Mouse (Mus musculus) forebrain, embryonic 14.5 days (tissue): ENCODE data around the gene Nelfe. TPM values are rescaled to one million over a fixed set of nuclear protein-coding genes. Genes with fewer than 3 reads are reported as not detected.
A peak's percentile ranks its signal among the peaks of the same experiment; 100 is the strongest.

Experiments used
- ATAC-seq: fragments of 200-750 bp; cut with Nextera tagmentation; 2 replicates; pipeline ENCODE4 v1.8.0; 2017; ENCODE audit warnings: mild to moderate bottlenecking, moderate library complexity
- DNase-seq: peaks from one replicate; pipeline ENCODE4 v3.0.0-alpha.2; 2015; ENCODE audit warnings: low spot score
- H3K27ac ChIP-seq: fragments of 300-500 bp; sonication (generic); 2 replicates; pipeline ENCODE4 v1.5.1; 2014; ENCODE audit warnings: low read depth, mild to moderate bottlenecking, control low read depth, low read length, moderate library complexity
- H3K27me3 ChIP-seq: fragments of 300-500 bp; sonication (generic); replicated peaks from 2 replicates; pipeline ENCODE4 v1.6.1; 2014; ENCODE audit warnings: low read length, control low read depth, mixed read lengths; ENCODE audit not compliant: control insufficient read depth, insufficient read depth
- H3K36me3 ChIP-seq: fragments of 300-500 bp; sonication (generic); 2 replicates; pipeline ENCODE4 v1.6.1; 2014; ENCODE audit warnings: low read length, control low read depth; ENCODE audit not compliant: control insufficient read depth, insufficient read depth
- H3K4me1 ChIP-seq: fragments of 300-500 bp; sonication (generic); 2 replicates; pipeline ENCODE4 v1.6.1; 2014; ENCODE audit warnings: antibody characterized with exemption, low read length, control low read depth; ENCODE audit not compliant: control insufficient read depth, insufficient read depth
- H3K4me2 ChIP-seq: fragments of 300-500 bp; sonication (generic); 2 replicates; pipeline ENCODE4 v1.6.1; 2014; ENCODE audit warnings: mild to moderate bottlenecking, control low read depth, low read length
- H3K4me3 ChIP-seq: fragments of 300-500 bp; sonication (generic); 2 replicates; pipeline ENCODE4 v1.5.1; 2014; ENCODE audit warnings: low read depth, low read length, control low read depth
- H3K9ac ChIP-seq: fragments of 300-500 bp; sonication (generic); 2 replicates; pipeline ENCODE4 v1.6.1; 2014; ENCODE audit warnings: mild to moderate bottlenecking, low read length, control low read depth, moderate library complexity
- H3K9me3 ChIP-seq: fragments of 300-500 bp; sonication (generic); replicated peaks from 2 replicates; pipeline ENCODE4 v1.6.1; 2016; ENCODE audit warnings: low read length, control low read depth, mixed read lengths; ENCODE audit not compliant: control insufficient read depth
- WGBS: fragments of 180-500 bp; shearing (Covaris S2); extraction: QIAGEN DNeasy Blood & Tissue Kit; methylation state at CpG from one replicate; pipeline ENCODE4 v1.1.7; 2014; 5-methylcytosine and 5-hydroxymethylcytosine counted together
- polyA plus RNA-seq: library from polyadenylated mRNA; unstranded; fragments of >200 nt; fragmentation: Nextera tagmentation; extraction: Ambion mirVana; gene quantifications from 2 replicates; pipeline ENCODE4 v1.2.1, GENCODE M21; 2014

Nelfe gene
- polyA plus RNA-seq, 1 experiment from 2014 or later, result 82.9 TPM

DNA sequence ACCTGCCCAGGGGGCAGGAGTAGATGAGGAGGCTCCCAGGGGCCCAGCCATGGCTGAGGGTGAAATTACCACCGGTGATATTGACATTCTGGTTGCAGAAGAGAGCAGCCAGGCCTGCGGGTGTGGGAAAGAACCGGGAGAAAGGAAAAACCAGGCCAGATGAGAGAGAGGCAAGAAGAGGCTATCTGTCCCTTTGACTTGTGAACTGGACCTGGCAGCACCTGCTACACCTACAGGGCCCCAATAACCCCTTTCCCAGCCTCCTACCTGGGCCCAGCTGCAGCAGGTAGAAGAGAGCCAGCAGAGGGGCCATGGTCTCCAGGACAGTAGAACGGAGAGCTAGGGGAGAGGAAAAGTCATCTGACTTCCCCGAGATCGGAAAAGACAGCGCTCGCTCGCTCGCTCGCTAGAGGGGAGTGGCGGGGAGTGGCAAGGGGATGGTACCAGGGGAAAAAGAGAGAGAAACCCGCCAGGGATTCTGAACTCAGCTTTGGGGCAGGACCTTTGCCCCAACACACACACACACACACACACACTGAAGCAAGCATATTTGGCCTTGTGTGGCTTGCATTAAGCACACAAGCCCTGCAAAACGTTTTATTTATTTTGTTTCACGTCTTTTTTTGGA is 31.6 kb downstream of the Nelfe start, which contains the start of gene Gm20547:
Gene Gm20547 (minus strand): TSS at position 360 of the 628 bp plus-strand sequence.
- DNase-seq (no peak), ATAC-seq (no peak)
- H3K4me1 ChIP-seq, result no peaks in the 10 kb centered on the region
- H3K36me3 ChIP-seq, result no peaks in the 10 kb centered on the region
- no peaks in the 10 kb centered on the region for H3K9me3 ChIP-seq
- WGBS, result 6% methylated on average over 15 of the region's 15 CpGs
- no peak within 1 kb of the TSS for H3K4me2 ChIP-seq
- no peak within 1 kb of the TSS for H3K27ac ChIP-seq
- H3K27me3 ChIP-seq, result 0 out of 2 replicates have a peak, but pooled peaks cover 3% of the 10 kb centered on the region
- H3K9ac ChIP-seq, result 0 out of 2 replicates have a peak within 1 kb of the TSS, but pooled peaks have one; percentile 25
- no peak within 1 kb of the TSS for H3K4me3 ChIP-seq

DNA sequence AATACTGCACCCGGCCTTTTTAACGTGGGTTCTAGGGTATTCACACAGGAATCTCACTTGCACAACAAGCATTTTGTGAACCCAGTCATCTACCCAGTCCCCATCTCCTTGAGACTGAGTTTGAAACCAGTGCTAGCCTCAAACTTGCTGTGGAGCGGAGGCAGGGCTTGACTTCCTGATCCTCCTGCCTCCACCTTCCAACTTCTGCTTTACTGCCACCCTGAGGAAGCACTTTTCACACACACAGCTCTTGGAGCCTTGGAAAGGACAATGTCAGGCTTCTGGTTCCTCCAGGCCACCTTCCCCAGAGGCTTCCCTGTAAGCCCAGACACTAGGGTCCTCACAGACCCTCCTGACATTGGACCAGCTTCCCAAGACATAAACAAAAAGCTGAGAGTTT is 33.1 kb downstream of the Nelfe start:
- H3K27ac ChIP-seq, result no peak overlapping the region
- ATAC-seq (no peak), DNase-seq (no peak)
- 0 out of 2 replicates have a peak, but pooled peaks cover 3% of the 10 kb centered on the region for H3K27me3 ChIP-seq
- H3K36me3 ChIP-seq, result no peaks in the 10 kb centered on the region
- H3K4me2 ChIP-seq, result no peak overlapping the region
- no peak overlapping the region for H3K4me3 ChIP-seq
- H3K9me3 ChIP-seq, result no peaks in the 10 kb centered on the region
- no peaks in the 10 kb centered on the region for H3K4me1 ChIP-seq
- H3K9ac ChIP-seq, result no peak overlapping the region
- WGBS, result 59% methylated on average over 3 of the region's 3 CpGs

DNA sequence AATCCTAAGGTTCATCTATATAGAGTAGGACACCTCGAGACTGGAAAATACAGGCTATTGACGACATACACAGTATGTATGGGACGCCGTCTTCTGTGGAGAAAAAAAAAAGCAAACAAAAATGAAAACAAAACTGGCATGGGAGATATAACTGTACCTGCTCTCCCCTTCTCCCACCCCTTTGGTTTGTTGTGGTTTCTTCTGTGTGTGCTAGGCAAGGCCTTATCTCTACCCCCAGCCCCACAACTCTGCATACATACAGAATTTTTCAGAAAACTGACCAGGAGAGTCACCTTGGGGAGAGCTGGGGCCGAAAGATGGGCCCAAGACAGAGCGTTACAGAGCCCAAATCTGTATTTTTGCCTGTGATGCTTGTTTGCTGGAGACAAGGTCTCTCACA is 34.5 kb downstream of the Nelfe start:
- Histone ChIP-seq H3K27me3 (0 out of 2 replicates have a peak, but pooled peaks cover 3% of the 10 kb centered on the region), H3K4me1 (no peaks in the 10 kb centered on the region), H3K4me2 (no peak overlapping the region), H3K4me3 (no peak overlapping the region), H3K9ac (no peak overlapping the region), H3K36me3 (no peaks in the 10 kb centered on the region), H3K27ac (no peak overlapping the region), H3K9me3 (no peaks in the 10 kb centered on the region)
- DNase-seq (no peak), ATAC-seq (no peak)
- WGBS, result 85% methylated on average over 6 of the region's 6 CpGs

DNA sequence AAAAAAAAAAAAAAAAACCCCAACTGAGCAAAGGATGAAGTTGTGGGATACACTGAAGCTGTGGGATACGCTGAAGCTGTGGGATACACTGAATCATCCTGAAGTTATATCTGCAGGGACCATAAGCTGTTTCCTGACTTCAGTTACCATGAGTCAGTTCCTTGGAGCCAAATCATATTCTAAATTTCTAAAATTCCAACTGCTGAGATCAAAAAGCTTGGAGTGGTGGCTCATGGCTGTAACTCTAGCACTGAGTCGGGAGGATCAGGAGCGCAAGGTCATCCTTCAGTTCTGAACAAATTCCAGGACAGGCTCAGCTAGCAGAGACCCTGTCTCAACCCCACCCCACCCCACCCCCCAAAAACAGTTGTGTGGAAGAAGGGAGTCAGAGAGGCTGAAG is 35.4 kb downstream of the Nelfe start:
- Histone ChIP-seq H3K27me3 (0 out of 2 replicates have a peak, but pooled peaks cover 3% of the 10 kb centered on the region), H3K27ac (no peak overlapping the region), H3K4me3 (no peak overlapping the region), H3K9ac (no peak overlapping the region), H3K9me3 (no peaks in the 10 kb centered on the region), H3K4me1 (no peaks in the 10 kb centered on the region), H3K36me3 (no peaks in the 10 kb centered on the region), H3K4me2 (no peak overlapping the region)
- 88% methylated on average over 3 of the region's 3 CpGs for WGBS
- no peak for DNase-seq
- ATAC-seq, result no peak

DNA sequence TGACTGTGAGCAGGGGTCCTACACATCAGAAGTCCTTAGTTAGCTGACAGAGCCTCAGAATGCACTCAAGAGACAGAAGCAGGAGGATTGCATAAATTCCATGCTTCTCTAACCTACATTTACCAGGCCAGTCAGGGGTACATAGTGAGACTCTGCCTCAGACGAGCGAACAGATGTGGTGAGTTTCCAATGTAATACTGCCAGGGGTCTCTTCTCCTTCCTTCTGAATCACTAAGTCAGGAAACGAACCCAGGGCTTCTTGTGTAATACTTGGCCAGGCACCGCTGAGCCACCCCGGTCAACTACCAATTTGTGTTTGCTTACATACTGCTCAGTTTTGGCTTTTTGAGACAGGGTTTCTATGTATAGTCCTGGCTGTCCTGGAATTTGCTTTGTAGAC is 37.8 kb downstream of the Nelfe start:
- 86% methylated on average over 5 of the region's 5 CpGs for WGBS
- H3K4me1 ChIP-seq, result no peaks in the 10 kb centered on the region
- no peak for ATAC-seq

DNA sequence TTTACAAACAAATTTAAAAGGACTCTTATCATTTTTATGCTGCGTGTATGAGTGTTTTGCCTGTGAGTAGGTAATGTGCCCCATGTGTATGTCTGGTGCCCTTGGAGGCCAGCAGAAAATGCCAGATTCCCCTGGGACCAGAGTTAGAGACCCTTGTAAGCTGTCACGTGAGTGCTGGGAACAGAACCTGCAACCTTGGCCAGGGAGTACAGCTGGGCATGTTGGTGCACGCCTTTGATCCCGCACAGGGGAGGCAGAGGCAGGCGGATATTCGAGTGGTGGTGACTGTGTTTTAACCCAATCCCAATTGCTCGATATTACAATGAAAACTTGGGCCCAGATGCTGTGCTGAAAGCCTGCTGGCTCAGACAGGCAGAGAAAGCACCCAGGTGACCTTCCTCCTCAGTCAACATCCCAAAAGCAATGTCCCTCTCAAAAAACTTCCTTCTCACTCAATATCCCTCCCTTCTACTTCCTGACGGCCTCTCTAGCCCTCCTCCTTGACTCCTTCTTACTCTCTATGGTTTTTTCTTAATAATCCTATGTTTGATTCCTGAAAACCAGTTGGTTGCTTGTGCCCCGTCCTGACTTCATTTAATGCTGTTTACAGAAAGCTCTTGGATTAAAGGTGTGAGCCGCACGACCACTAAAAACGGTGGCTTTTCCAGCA is 40.0 kb downstream of the Nelfe start:
- DNase-seq (no peak), ATAC-seq (no peak)
- Histone ChIP-seq H3K27me3 (no peaks in the 10 kb centered on the region), H3K36me3 (no peaks in the 10 kb centered on the region), H3K9me3 (no peaks in the 10 kb centered on the region), H3K27ac (no peak overlapping the region), H3K4me1 (peaks cover 4% of the 10 kb centered on the region; the same call in 1 of the 2 replicates), H3K4me3 (no peak overlapping the region), H3K9ac (no peak overlapping the region), H3K4me2 (no peak overlapping the region)
- WGBS, result 84% methylated on average over 12 of the region's 12 CpGs

More for the DNA sequence above, 37.8 kb downstream of the Nelfe start:
- Histone ChIP-seq H3K9ac (no peak overlapping the region), H3K36me3 (no peaks in the 10 kb centered on the region), H3K27me3 (no peaks in the 10 kb centered on the region), H3K4me2 (no peak overlapping the region), H3K4me3 (no peak overlapping the region), H3K27ac (no peak overlapping the region), H3K9me3 (no peaks in the 10 kb centered on the region)
- DNase-seq, result no peak

DNA sequence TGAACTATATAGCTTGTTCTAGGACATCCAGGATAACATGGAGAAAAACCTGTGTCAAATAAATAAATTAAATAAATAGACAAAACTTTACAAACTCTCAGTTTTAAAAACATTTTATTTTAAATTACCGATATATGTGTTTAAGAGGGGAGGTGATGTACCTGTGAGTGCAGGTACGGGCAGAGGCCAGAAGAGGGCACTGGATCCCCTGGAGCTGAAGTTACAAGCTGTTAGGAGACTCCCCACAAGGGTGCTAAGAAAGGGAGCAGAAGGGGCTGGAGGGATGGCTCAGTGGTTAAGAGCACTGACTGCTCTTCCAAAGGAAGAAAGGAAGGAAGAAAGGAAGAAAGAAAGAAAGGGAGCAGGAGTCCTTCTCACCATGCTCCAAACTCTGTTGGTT is 41.2 kb downstream of the Nelfe start:
- Histone ChIP-seq H3K27me3 (no peaks in the 10 kb centered on the region), H3K4me3 (no peak overlapping the region), H3K4me2 (no peak overlapping the region), H3K4me1 (peaks cover 14% of the 10 kb centered on the region), H3K27ac (no peak overlapping the region), H3K9me3 (no peaks in the 10 kb centered on the region), H3K9ac (no peak overlapping the region), H3K36me3 (peaks cover 7% of the 10 kb centered on the region)
- ATAC-seq (no peak), DNase-seq (no peak)
- WGBS, result 96% methylated on average over 2 of the region's 2 CpGs

DNA sequence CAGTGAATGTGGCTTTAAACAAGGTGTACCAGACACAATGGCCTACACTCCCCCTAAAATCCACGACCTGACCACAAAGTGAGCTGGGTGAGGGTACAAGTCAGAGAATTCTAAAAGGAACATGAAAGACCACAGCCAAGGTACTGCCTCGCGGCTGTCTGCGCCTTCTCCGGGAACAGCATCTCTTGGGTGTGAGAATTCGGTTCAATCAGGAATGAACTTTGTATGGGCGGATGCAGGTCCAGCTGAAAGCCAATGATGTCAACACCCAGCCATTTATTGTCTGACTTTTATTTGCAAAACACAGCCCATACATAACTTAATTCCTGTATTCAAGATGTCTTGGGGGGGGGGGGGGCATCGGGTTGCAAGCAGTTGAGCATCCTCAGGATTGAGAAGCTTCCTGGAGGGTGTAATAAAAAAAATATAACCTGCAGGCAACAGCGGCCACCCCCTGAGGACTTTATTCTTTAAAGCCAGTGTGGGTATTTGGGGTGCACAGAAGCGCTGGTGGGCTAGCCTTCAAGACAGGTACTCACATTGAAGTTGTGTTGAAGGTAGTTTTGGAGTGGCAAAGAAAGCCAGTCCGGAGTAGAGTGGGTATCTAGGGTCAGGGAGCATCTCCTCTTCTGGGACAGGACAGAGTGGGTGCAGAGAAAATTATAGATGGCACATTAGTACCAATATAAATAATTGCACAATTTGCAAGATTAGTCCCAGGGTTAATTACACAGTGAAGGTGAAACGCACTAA is 43.1 kb downstream of the Nelfe start:
- DNase-seq (no peak), ATAC-seq (no peak)
- WGBS, result 67% methylated on average over 12 of the region's 12 CpGs
- H3K9ac ChIP-seq, result peak overlapping the region; percentile 44
- peak overlapping the region; percentile 83 for H3K4me2 ChIP-seq
- H3K9me3 ChIP-seq, result no peaks in the 10 kb centered on the region
- H3K27ac ChIP-seq, result peak overlapping the region; percentile 93
- no peaks in the 10 kb centered on the region for H3K27me3 ChIP-seq
- H3K4me3 ChIP-seq, result peak overlapping the region; percentile 84
- peaks cover 23% of the 10 kb centered on the region for H3K4me1 ChIP-seq
- peaks cover 9% of the 10 kb centered on the region for H3K36me3 ChIP-seq
